Mouse (Mus musculus) midbrain, embryonic 14.5 days (tissue): ENCODE results near the gene Hs1bp3. TPM values are rescaled to one million over a fixed set of nuclear protein-coding genes. Genes with fewer than 3 reads are reported as not detected.

Experiments
- ATAC-seq: fragments of 200-750 bp; cut with Nextera tagmentation; 2 replicates; pipeline ENCODE4 v1.8.0; 2017; ENCODE audit warnings: moderate number of reproducible peaks, moderate library complexity; ENCODE audit not compliant: low FRiP score, low TSS enrichment
- DNase-seq: peaks from one replicate; pipeline ENCODE4 v3.0.0-alpha.2; 2015
- H3K27ac ChIP-seq: fragments of 300-500 bp; sonication (generic); replicated peaks from 2 replicates; pipeline ENCODE4 v1.5.1; 2014; ENCODE audit warnings: mild to moderate bottlenecking, low read depth, low read length, moderate library complexity
- H3K27me3 ChIP-seq: fragments of 300-500 bp; sonication (generic); 2 replicates; pipeline ENCODE4 v1.6.1; 2014; ENCODE audit warnings: low read length, control low read depth, mixed read lengths; ENCODE audit not compliant: control insufficient read depth, insufficient read depth
- H3K36me3 ChIP-seq: fragments of 300-500 bp; sonication (generic); 2 replicates; pipeline ENCODE4 v1.6.1; 2014; ENCODE audit warnings: low read length, control low read depth; ENCODE audit not compliant: control insufficient read depth, insufficient read depth
- H3K4me1 ChIP-seq: fragments of 300-500 bp; sonication (generic); 2 replicates; pipeline ENCODE4 v1.6.1; 2014; ENCODE audit warnings: mild to moderate bottlenecking, antibody characterized with exemption, low read length, control low read depth; ENCODE audit not compliant: control insufficient read depth, insufficient read depth
- H3K4me2 ChIP-seq: fragments of 300-500 bp; sonication (generic); 2 replicates; pipeline ENCODE4 v1.6.1; 2014; ENCODE audit warnings: mild to moderate bottlenecking, low read length, moderate library complexity
- H3K4me3 ChIP-seq: fragments of 300-500 bp; sonication (generic); replicated peaks from 2 replicates; pipeline ENCODE4 v1.5.1; 2014; ENCODE audit warnings: low read depth, low read length
- H3K9ac ChIP-seq: fragments of 300-500 bp; sonication (generic); replicated peaks from 2 replicates; pipeline ENCODE4 v1.6.1; 2014; ENCODE audit warnings: mild to moderate bottlenecking, low read length, moderate library complexity
- H3K9me3 ChIP-seq: fragments of 300-500 bp; sonication (generic); 2 replicates; pipeline ENCODE4 v1.6.1; 2016; ENCODE audit warnings: low read length, control low read depth, mixed read lengths; ENCODE audit not compliant: control insufficient read depth
- WGBS: fragments of 180-500 bp; shearing (Covaris S2); extraction: QIAGEN DNeasy Blood & Tissue Kit; methylation state at CpG from one replicate; pipeline ENCODE4 v1.1.7; 2014; 5-methylcytosine and 5-hydroxymethylcytosine counted together
- polyA plus RNA-seq: library from polyadenylated mRNA; unstranded; fragments of >200 nt; fragmentation: Nextera tagmentation; extraction: Ambion mirVana; gene quantifications from 2 replicates; pipeline ENCODE4 v1.2.1, GENCODE M21; 2014

The Hs1bp3 gene
- polyA plus RNA-seq, 1 experiment from 2014 or later, result 6.7 TPM

GRCm38 (mm10) chr12:8344897-8345296, 31.7 kb downstream of the Hs1bp3 start:
- Histone ChIP-seq H3K27me3 (no peaks in the 10 kb centered on the region), H3K27ac (no peak overlapping the region), H3K4me1 (peaks cover 3% of the 10 kb centered on the region), H3K9me3 (no peaks in the 10 kb centered on the region), H3K4me2 (no peak overlapping the region), H3K36me3 (peaks cover 12% of the 10 kb centered on the region; the same call in 1 of the 2 replicates), H3K9ac (no peak overlapping the region), H3K4me3 (no peak overlapping the region)
- no peak for ATAC-seq
- no peak for DNase-seq
- 79% methylated on average over 9 of the region's 9 CpGs for WGBS

GRCm38 (mm10) chr12:8345539-8345938, 32.3 kb downstream of the Hs1bp3 start:
- no peak overlapping the region for H3K9ac ChIP-seq
- H3K27me3 ChIP-seq, result no peaks in the 10 kb centered on the region
- H3K4me3 ChIP-seq, result no peak overlapping the region
- no peaks in the 10 kb centered on the region for H3K9me3 ChIP-seq
- no peak overlapping the region for H3K27ac ChIP-seq
- H3K4me1 ChIP-seq, result no peaks in the 10 kb centered on the region
- DNase-seq (no peak), ATAC-seq (no peak)
- H3K4me2 ChIP-seq, result no peak overlapping the region
- H3K36me3 ChIP-seq, result peaks cover 12% of the 10 kb centered on the region; the same call in 1 of the 2 replicates
- WGBS, result 98% methylated on average over 5 of the region's 5 CpGs

GRCm38 (mm10) chr12:8347746-8348462, 34.7 kb downstream of the Hs1bp3 start:
- Histone ChIP-seq H3K36me3 (peaks cover 1% of the 10 kb centered on the region; the same call in 1 of the 2 replicates), H3K9ac (no peak overlapping the region), H3K4me2 (no peak overlapping the region), H3K9me3 (no peaks in the 10 kb centered on the region), H3K27me3 (no peaks in the 10 kb centered on the region), H3K4me3 (no peak overlapping the region), H3K4me1 (no peaks in the 10 kb centered on the region), H3K27ac (no peak overlapping the region)
- WGBS, result 74% methylated on average over 8 of the region's 8 CpGs
- ATAC-seq (no peak), DNase-seq (no peak)

- Histone ChIP-seq H3K4me1 (no peaks in the 10 kb centered on the region), H3K4me2 (no peak overlapping the region), H3K4me3 (no peak overlapping the region), H3K27me3 (no peaks in the 10 kb centered on the region), H3K27ac (0 out of 2 replicates have a peak overlapping the region, but pooled peaks have one; percentile 13), H3K9me3 (no peaks in the 10 kb centered on the region), H3K36me3 (no peaks in the 10 kb centered on the region), H3K9ac (no peak overlapping the region)
- no peak for ATAC-seq
- DNase-seq, result no peak
- 72% methylated on average over 9 of the region's 9 CpGs for WGBS
Observed at GRCm38 (mm10) chr12:8348733-8349513, 35.7 kb downstream of the Hs1bp3 start.

- Histone ChIP-seq H3K4me2 (no peak overlapping the region), H3K4me1 (no peaks in the 10 kb centered on the region), H3K4me3 (no peak overlapping the region), H3K27ac (no peak overlapping the region), H3K9ac (no peak overlapping the region), H3K36me3 (no peaks in the 10 kb centered on the region), H3K9me3 (no peaks in the 10 kb centered on the region), H3K27me3 (no peaks in the 10 kb centered on the region)
- ATAC-seq (no peak), DNase-seq (no peak)
- WGBS, result 41% methylated on average over 4 of the region's 4 CpGs
Observed at GRCm38 (mm10) chr12:8351025-8351903, 38.0 kb downstream of the Hs1bp3 start.

GRCm38 (mm10) chr12:8353071-8353470, 39.8 kb downstream of the Hs1bp3 start:
- DNase-seq (no peak), ATAC-seq (no peak)
- Histone ChIP-seq H3K4me3 (no peak overlapping the region), H3K4me1 (no peaks in the 10 kb centered on the region), H3K9me3 (no peaks in the 10 kb centered on the region), H3K4me2 (no peak overlapping the region), H3K9ac (no peak overlapping the region), H3K36me3 (no peaks in the 10 kb centered on the region), H3K27me3 (no peaks in the 10 kb centered on the region), H3K27ac (no peak overlapping the region)
- WGBS, result 86% methylated on average over 4 of the region's 4 CpGs

GRCm38 (mm10) chr12:8354187-8354586, 41.0 kb downstream of the Hs1bp3 start:
- no peaks in the 10 kb centered on the region for H3K36me3 ChIP-seq
- WGBS, result 93% methylated on average over 1 of the region's 1 CpGs
- no peak for ATAC-seq

GRCm38 (mm10) chr12:8355011-8355410, 41.8 kb downstream of the Hs1bp3 start:
- ATAC-seq, result no peak
- no peaks in the 10 kb centered on the region for H3K36me3 ChIP-seq
- no peak overlapping the region for H3K4me3 ChIP-seq
- no peak overlapping the region for H3K9ac ChIP-seq
- H3K9me3 ChIP-seq, result no peaks in the 10 kb centered on the region
- no peak for DNase-seq
- H3K4me2 ChIP-seq, result no peak overlapping the region
- H3K27ac ChIP-seq, result no peak overlapping the region
- no peaks in the 10 kb centered on the region for H3K4me1 ChIP-seq
- 96% methylated on average over 4 of the region's 4 CpGs for WGBS
- no peaks in the 10 kb centered on the region for H3K27me3 ChIP-seq

More at GRCm38 (mm10) chr12:8354187-8354586, 41.0 kb downstream of the Hs1bp3 start:
- no peak overlapping the region for H3K27ac ChIP-seq
- H3K4me1 ChIP-seq, result no peaks in the 10 kb centered on the region
- H3K4me2 ChIP-seq, result no peak overlapping the region
- H3K9ac ChIP-seq, result no peak overlapping the region
- DNase-seq, result no peak
- H3K4me3 ChIP-seq, result no peak overlapping the region
- H3K27me3 ChIP-seq, result no peaks in the 10 kb centered on the region
- H3K9me3 ChIP-seq, result no peaks in the 10 kb centered on the region
